Mouse (Mus musculus) gastrocnemius, adult 2 months (tissue): ENCODE results near the gene Ttll2. TPM values are rescaled to one million over a fixed set of nuclear protein-coding genes. Genes with fewer than 3 reads are reported as not detected.
A peak's percentile ranks its signal among the peaks of the same experiment; 100 is the strongest.
"Not testable (repeated sequence)": the region's sequence is repeated elsewhere in the genome, so short reads cannot be mapped to it uniquely, and the experiment has no call there.

Experiments used
- DNase-seq: peaks from one replicate; pipeline ENCODE4 v3.0.0; 2022
- H3K27ac ChIP-seq: fragments of 200-600 bp; 2 replicates; pipeline ENCODE4 v1.8.1; 2022; ENCODE audit warnings: mild to moderate bottlenecking
- H3K4me3 ChIP-seq: fragments of 200-600 bp; 2 replicates; pipeline ENCODE4 v1.8.1; 2022; ENCODE audit warnings: mild to moderate bottlenecking, moderate library complexity
- intact Hi-C: fragments of 180-260 bp; cut with DNase I; formaldehyde crosslinking; loops from one replicate; pipeline ENCODE4 v1.15.1; 2025
- total RNA-seq, 2 experiments: library from RNA; stranded (reverse); gene quantifications; 2 replicates each; pipeline ENCODE4 v1.2.3; 2021

The Ttll2 gene
- total RNA-seq, 2 experiments from 2014 or later = 0.20 TPM; not detected in 1

DNA sequence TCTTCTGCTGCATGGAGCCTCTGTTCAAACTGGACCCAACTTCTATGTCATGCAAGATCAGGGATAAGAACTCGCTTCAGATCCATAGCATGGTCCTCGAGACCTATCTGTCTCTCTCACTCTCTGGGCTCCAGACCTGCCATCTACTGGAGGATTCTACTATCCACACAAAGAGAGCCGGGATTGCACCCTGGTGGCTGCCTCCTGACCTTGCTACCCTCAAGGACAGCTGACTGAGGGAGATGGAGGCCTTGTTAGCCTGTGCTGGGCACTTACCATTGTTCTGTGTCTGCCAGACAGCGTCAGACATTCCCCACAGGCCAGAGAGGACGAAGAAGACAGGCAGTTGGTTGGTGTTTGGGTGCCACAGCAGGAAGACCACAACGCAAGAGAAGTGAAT lies 16.9 kb upstream of the Ttll2 start:
- DNase-seq, H3K4me3 ChIP-seq, intact Hi-C loops, H3K27ac ChIP-seq: not testable (repeated sequence)

GRCm38 (mm10) chr17:7366676-7367374 lies 14.3 kb upstream of the Ttll2 start:
- H3K27ac ChIP-seq, H3K4me3 ChIP-seq, intact Hi-C loops, DNase-seq: not testable (repeated sequence)

GRCm38 (mm10) chr17:7366265-7366664 lies 13.8 kb upstream of the Ttll2 start:
- H3K27ac ChIP-seq, H3K4me3 ChIP-seq, DNase-seq, intact Hi-C loops: not testable (repeated sequence)

DNA sequence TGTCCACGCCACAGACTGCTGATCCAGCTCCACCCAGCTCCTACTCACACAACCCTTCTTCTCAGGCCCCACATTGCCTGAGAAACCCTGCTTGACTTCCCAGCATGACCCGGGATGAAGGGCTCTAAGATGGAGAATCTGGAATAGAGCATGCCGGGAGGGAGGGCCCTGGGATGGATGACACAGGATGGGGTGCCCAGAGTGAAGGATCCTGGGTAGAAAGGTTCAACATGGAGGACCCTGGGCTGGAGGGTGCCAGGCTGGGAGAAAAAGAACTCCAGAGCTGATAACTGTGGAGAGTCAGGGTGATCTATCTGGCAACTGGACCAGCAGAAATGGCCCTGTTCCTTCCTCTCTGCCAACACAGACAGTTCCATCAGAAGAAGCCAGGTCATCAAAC lies 13.1 kb upstream of the Ttll2 start:
- DNase-seq, H3K27ac ChIP-seq, intact Hi-C loops, H3K4me3 ChIP-seq: not testable (repeated sequence)

DNA sequence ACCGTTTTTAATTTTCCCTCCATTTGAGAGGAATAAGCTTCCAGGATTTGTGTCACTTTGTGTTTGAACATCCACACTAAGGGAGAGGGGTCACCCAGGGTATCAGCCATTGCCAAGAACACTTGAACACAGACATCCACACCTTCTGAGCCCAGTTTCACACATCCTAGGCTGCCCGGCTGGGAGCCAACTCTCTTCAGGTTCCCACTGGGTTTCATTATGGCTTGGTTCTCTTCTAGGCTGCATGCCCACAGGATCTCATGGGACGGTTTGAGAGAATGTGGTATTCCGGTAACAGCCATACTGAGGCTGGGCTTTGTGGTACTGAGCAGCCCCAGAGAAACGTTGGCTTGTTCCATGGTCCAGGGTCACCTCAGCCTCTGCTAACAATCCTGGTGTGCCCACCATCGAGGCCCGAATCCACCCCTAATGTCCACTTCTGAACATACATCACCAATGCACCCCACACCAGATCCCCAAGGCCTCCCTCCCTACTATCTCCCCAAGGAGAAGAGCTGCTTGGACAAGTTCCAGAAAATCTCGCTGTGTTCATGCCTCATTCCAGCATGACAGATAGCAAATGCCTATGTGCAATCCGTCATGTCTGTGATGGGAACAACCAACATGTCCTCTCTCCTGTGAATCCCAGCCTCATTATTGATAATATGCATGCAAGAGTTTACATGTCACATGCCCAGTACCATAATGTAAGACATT lies 8.4 kb upstream of the Ttll2 start:
- DNase-seq = peak; percentile 22
- H3K4me3 ChIP-seq, intact Hi-C loops, H3K27ac ChIP-seq: not testable (repeated sequence)

GRCm38 (mm10) chr17:7359806-7360205 lies 7.3 kb upstream of the Ttll2 start:
- DNase-seq, H3K27ac ChIP-seq, intact Hi-C loops, H3K4me3 ChIP-seq: not testable (repeated sequence)

DNA sequence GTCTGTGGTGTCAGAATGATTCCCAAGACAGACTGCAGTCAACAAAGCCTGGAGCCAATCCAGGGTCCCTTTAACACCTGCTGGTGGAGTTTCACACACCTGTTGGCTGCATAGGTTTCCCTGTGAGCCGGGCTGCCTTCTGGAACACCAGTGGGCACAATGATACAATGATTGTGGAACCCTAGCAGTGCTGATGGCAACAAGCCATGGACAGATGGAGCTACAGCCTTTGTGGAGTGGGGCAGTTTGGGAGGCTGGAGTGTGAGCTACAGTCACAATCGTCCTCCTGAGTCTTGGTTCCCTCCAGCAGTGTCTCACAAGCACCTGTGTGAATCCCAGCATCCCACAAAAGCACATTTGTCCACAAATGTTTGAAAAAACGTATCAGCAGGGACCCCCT lies 3.7 kb downstream of the Ttll2 start:
- H3K27ac ChIP-seq, DNase-seq, H3K4me3 ChIP-seq, intact Hi-C loops: not testable (repeated sequence)

GRCm38 (mm10) chr17:7337381-7337780 lies 15.1 kb downstream of the Ttll2 start:
- H3K27ac ChIP-seq, intact Hi-C loops, H3K4me3 ChIP-seq, DNase-seq: not testable (repeated sequence)

GRCm38 (mm10) chr17:7332745-7333144 lies 19.8 kb downstream of the Ttll2 start:
- intact Hi-C loops, DNase-seq, H3K4me3 ChIP-seq, H3K27ac ChIP-seq: not testable (repeated sequence)

- intact Hi-C loops, H3K27ac ChIP-seq, H3K4me3 ChIP-seq, DNase-seq: not testable (repeated sequence)
Measured at GRCm38 (mm10) chr17:7326415-7326814, 26.1 kb downstream of the Ttll2 start.

- intact Hi-C loops, DNase-seq, H3K27ac ChIP-seq, H3K4me3 ChIP-seq: not testable (repeated sequence)
Measured at GRCm38 (mm10) chr17:7324346-7324745, 28.1 kb downstream of the Ttll2 start, which contains the start of gene Tcp10a. Gene Tcp10a (plus strand): TSS chr17:7324646.

DNA sequence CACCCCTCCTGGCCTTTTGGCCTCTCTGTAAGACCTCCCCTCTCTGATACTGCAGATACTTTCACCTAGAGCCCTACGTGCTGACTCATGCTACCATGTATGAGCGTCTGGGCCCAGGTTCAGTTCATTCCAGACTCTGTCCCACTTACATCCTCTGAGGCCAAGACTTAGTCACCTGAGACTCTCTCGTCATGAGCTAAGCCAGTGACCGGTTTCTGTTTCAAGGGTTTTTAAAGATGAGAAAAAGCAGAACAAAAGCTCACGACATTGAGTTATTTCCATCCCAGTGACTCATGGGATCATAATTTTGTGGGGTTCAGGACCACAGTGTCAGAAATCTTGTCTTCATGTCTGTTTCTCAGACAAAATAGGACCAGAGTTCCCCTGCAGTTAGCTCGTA lies 32.7 kb downstream of the Ttll2 start:
- peak; percentile 26 for DNase-seq
- H3K4me3 ChIP-seq, intact Hi-C loops, H3K27ac ChIP-seq: not testable (repeated sequence)

GRCm38 (mm10) chr17:7315693-7316382 lies 36.7 kb downstream of the Ttll2 start:
- intact Hi-C loops, H3K27ac ChIP-seq, H3K4me3 ChIP-seq, DNase-seq: not testable (repeated sequence)
